Mouse (Mus musculus): ENCODE results near the gene Rin3.
"Not testable (repeated sequence)": the region's sequence is repeated elsewhere in the genome, so short reads cannot be mapped to it uniquely, and the experiment has no call there.

The Rin3 gene

GRCm38 (mm10) chr12:102282763-102283482, at the start of gene Rin3:
Rin3 (plus strand) TSS chr12:102283048.
- peak; percentile 46 to 58 for DNase-seq

- no peak for DNase-seq
Measured at GRCm38 (mm10) chr12:102235551-102235950, 47.3 kb upstream of the Rin3 start.

GRCm38 (mm10) chr12:102236317-102236716, 46.5 kb upstream of the Rin3 start:
- DNase-seq: no peak

GRCm38 (mm10) chr12:102242076-102242722, 40.6 kb upstream of the Rin3 start:
- no peak for DNase-seq

GRCm38 (mm10) chr12:102243915-102244314, 38.9 kb upstream of the Rin3 start:
- no peak for DNase-seq

- DNase-seq: no peak
Measured at GRCm38 (mm10) chr12:102246226-102246625, 36.6 kb upstream of the Rin3 start.

GRCm38 (mm10) chr12:102248104-102248503, 34.7 kb upstream of the Rin3 start:
- no peak for DNase-seq

- no peak for DNase-seq
Measured at GRCm38 (mm10) chr12:102250316-102250715, 32.5 kb upstream of the Rin3 start.

- DNase-seq: no peak
Measured at GRCm38 (mm10) chr12:102251070-102251469, 31.8 kb upstream of the Rin3 start.

- DNase-seq: no peak
Measured at GRCm38 (mm10) chr12:102251985-102252384, 30.9 kb upstream of the Rin3 start.

- DNase-seq: no peak
Measured at GRCm38 (mm10) chr12:102252525-102252924, 30.3 kb upstream of the Rin3 start.

GRCm38 (mm10) chr12:102255012-102255411, 27.8 kb upstream of the Rin3 start:
- no peak for DNase-seq

- no peak for DNase-seq
Measured at GRCm38 (mm10) chr12:102258522-102259112, 24.2 kb upstream of the Rin3 start.

- no peak for DNase-seq
Measured at GRCm38 (mm10) chr12:102261933-102262396, 20.9 kb upstream of the Rin3 start.

- DNase-seq: no peak
Measured at GRCm38 (mm10) chr12:102262809-102263208, 20.0 kb upstream of the Rin3 start.

GRCm38 (mm10) chr12:102263249-102263648, 19.6 kb upstream of the Rin3 start:
- DNase-seq: no peak

- DNase-seq: no peak
Measured at GRCm38 (mm10) chr12:102266433-102266832, 16.4 kb upstream of the Rin3 start.

- no peak for DNase-seq
Measured at GRCm38 (mm10) chr12:102269144-102269543, 13.7 kb upstream of the Rin3 start.

- DNase-seq: no peak
Measured at GRCm38 (mm10) chr12:102270776-102271405, 12.0 kb upstream of the Rin3 start.

- no peak for DNase-seq
Measured at GRCm38 (mm10) chr12:102271447-102271846, 11.4 kb upstream of the Rin3 start.

GRCm38 (mm10) chr12:102275833-102276443, 6.9 kb upstream of the Rin3 start:
- DNase-seq: no peak

- not testable (repeated sequence) for DNase-seq
Measured at GRCm38 (mm10) chr12:102280290-102280689, 2.6 kb upstream of the Rin3 start.

Data from thymus, adult 18-20 months (tissue).